ENCODE assay signal across 8 mouse cellular contexts in the genomic region with DNA sequence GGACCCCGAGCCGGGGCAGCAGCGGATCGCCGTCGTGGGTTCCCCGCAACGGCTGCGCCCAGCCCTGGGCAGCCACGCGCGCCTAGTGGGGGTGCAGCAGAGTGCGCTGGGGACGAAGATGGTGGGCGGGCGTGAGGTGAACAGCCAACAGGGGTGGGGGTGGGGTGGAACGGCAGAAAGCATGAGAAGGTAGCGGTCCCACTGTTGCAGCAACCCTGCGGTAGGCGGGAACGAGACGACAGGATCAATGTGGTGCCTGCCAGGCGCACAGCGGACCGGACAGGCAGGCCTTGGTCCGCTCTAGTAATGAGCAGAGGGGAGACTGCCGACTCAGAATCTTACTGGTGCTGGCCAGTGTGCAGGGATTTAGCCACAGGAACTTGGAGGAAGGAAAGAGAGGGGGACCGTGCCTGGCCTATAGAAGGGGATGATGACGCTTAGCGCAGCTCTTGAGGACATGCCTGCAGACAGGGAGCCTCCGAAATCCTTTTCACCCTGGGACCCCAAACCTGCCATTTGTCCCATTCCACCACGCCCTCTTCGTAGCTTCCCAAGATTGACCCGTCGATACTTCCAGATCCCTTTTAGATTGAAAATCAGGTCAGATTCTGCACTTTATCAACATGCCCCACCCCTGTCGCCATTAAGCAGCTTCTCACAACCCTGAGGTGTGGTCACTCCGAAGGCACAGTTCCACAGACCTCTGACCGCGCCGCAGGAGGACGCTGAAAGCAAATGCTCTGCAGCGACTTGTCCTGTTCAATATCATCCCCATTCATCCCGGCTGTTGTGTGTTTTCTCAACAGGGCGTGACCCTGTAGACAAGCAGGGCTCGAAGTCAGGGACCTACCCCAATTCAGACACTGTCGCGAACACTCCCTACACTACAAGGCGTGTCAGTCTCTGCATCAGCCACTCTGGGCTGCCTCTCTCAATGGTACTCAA.
A peak's percentile ranks its signal among the peaks of the same experiment; 100 is the strongest.
DNase-seq lines count a peak whose midpoint lies in the region; ATAC-seq and TF ChIP-seq lines count a peak whose summit lies in the region.

No protein-coding gene starts in this region.

- H3K27ac ChIP-seq in heart, embryonic 10.5 days: peak overlapping the region; percentile 22; the same call in 1 of the 2 replicates
- H3K27ac ChIP-seq in limb, embryonic 14.5 days (replicated peaks; ENCODE audit: low read depth, low read length): no peak overlapping the region

- H3K4me3 ChIP-seq in heart, embryonic 10.5 days: peak overlapping the region; percentile 65
- peak overlapping the region; percentile 45 for H3K4me3 ChIP-seq in limb, embryonic 14.5 days (replicated peaks; ENCODE audit: low read length)

- DNase-seq in heart, embryonic 10.5 days (ENCODE audit: low spot score): no peak
- DNase-seq in heart, postnatal 4 days: no peak
- DNase-seq in right cerebral cortex, postnatal 25 days: peak; percentile 43
- DNase-seq in right cerebral cortex, postnatal 36 days (ENCODE audit: low spot score in 2 of 2): no peak
- DNase-seq in limb, embryonic 14.5 days (ENCODE audit: low spot score): no peak
- DNase-seq in adrenal gland, adult 8-10 months: no peak
- DNase-seq in gastrocnemius, postnatal 10 days: no peak

- H3K9me3 ChIP-seq in heart, embryonic 10.5 days: no peaks in the 10 kb centered on the region
- H3K9me3 ChIP-seq in limb, embryonic 14.5 days (ENCODE audit: control insufficient read depth, low read length): no peaks in the 10 kb centered on the region

- no peak for TF ChIP-seq POLR2A in limb, embryonic 14.5 days (IDR thresholded peaks at IDR 0.05; ENCODE audit: borderline replicate concordance, extremely low read depth, insufficient read depth, insufficient read length)

- peaks cover 96% of the 10 kb centered on the region for H3K27me3 ChIP-seq in heart, embryonic 10.5 days (ENCODE audit: insufficient read depth, poor library complexity, severe bottlenecking)
- peaks cover 82% of the 10 kb centered on the region for H3K27me3 ChIP-seq in limb, embryonic 14.5 days (ENCODE audit: control insufficient read depth, insufficient read depth, low read length)

- peaks cover 39% of the 10 kb centered on the region for H3K4me1 ChIP-seq in heart, embryonic 10.5 days
- H3K4me1 ChIP-seq in limb, embryonic 14.5 days (ENCODE audit: control insufficient read depth, insufficient read depth, low read length): peaks cover 10% of the 10 kb centered on the region

- no peaks in the 10 kb centered on the region for H3K36me3 ChIP-seq in heart, embryonic 10.5 days
- H3K36me3 ChIP-seq in limb, embryonic 14.5 days (ENCODE audit: control insufficient read depth, insufficient read depth, low read length): no peaks in the 10 kb centered on the region

- no peak for ATAC-seq in limb, embryonic 14.5 days (ENCODE audit: low FRiP score, low read depth)
- no peak for ATAC-seq in erythroid progenitor cell, adult 5-6 weeks (replicated peaks; ENCODE audit: low FRiP score, poor library complexity, severe bottlenecking)

- no peak overlapping the region for H3K9ac ChIP-seq in limb, embryonic 14.5 days (ENCODE audit: low read depth, low read length, severe bottlenecking)

- peak overlapping the region; percentile 89 for H3K4me2 ChIP-seq in limb, embryonic 14.5 days (replicated peaks; ENCODE audit: low read depth, low read length, severe bottlenecking)

- WGBS in heart, embryonic 10.5 days: 1% methylated on average over 48 of the region's 48 CpGs
- WGBS in limb, embryonic 14.5 days: under 1% methylated on average over 38 of the region's 48 CpGs
